Mouse (Mus musculus) E14TG2a.4 (cell line): ENCODE data around the gene Cdca3.
A peak's percentile ranks its signal among the peaks of the same experiment; 100 is the strongest.
"Not testable (repeated sequence)": the region's sequence is repeated elsewhere in the genome, so short reads cannot be mapped to it uniquely, and the experiment has no call there.

Experiments
- H3K27me3 ChIP-seq: 2 replicates; pipeline ENCODE4 v1.6.1; 2014; ENCODE audit warnings: low read length, control low read depth; ENCODE audit not compliant: insufficient read depth
- H3K36me3 ChIP-seq: 2 replicates; pipeline ENCODE4 v1.6.1; 2014; ENCODE audit warnings: low read length, control low read depth; ENCODE audit not compliant: insufficient read depth
- H3K4me1 ChIP-seq: replicated peaks from 2 replicates; pipeline ENCODE4 v1.6.1; 2014; ENCODE audit warnings: low read depth, low read length, control low read depth
- H3K4me3 ChIP-seq: replicated peaks from 2 replicates; pipeline ENCODE4 v1.5.1; 2014; ENCODE audit warnings: mild to moderate bottlenecking, low read length
- H3K9me3 ChIP-seq: 2 replicates; pipeline ENCODE4 v1.6.1; 2014; ENCODE audit warnings: low read length, control low read depth
- CTCF ChIP-seq: conservative IDR thresholded peaks from 2 replicates; pipeline ENCODE4 v1.5.1; 2014; ENCODE audit warnings: low read length
- NANOG ChIP-seq: IDR thresholded peaks from 2 replicates; pipeline ENCODE4 v1.6.1; 2014; ENCODE audit warnings: borderline replicate concordance, low read length, mixed read lengths
- POU5F1 ChIP-seq: IDR thresholded peaks from 2 replicates; pipeline ENCODE4 v1.6.1; 2014; ENCODE audit warnings: low read length, borderline replicate concordance

Gene Cdca3

DNA sequence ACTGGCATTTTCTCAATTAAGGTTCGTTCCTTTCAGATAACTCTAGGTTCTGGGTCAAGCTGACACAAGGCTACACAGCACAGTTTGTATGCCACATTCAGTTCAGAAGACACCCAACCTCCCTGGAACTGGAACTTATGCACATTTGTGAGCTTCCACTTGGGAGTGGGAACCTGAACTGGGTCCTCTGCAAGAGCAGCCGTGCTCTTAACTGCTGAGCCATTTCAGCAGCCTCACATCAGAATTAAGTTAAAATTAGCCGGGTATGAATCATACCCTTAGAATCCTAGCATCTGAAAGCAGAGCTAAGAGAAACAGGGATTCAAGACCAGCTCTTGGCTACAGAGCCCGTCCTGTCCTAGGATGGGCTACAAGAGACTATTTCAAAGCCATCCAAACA lies 22.0 kb upstream of the Cdca3 start:
- no peaks in the 10 kb centered on the region for H3K27me3 ChIP-seq
- H3K4me1 ChIP-seq: peaks cover 83% of the 10 kb centered on the region
- H3K4me3 ChIP-seq: no peak overlapping the region
- no peak for TF ChIP-seq NANOG
- no peaks in the 10 kb centered on the region for H3K9me3 ChIP-seq
- H3K36me3 ChIP-seq: peaks cover 32% of the 10 kb centered on the region

GRCm38 (mm10) chr6:124807986-124808357 lies 21.4 kb upstream of the Cdca3 start:
- H3K4me1 ChIP-seq: peaks cover 86% of the 10 kb centered on the region
- H3K4me3 ChIP-seq: 0 out of 2 replicates have a peak overlapping the region, but pooled peaks have one; percentile 83
- no peaks in the 10 kb centered on the region for H3K9me3 ChIP-seq
- peaks cover 38% of the 10 kb centered on the region for H3K36me3 ChIP-seq
- no peaks in the 10 kb centered on the region for H3K27me3 ChIP-seq
- TF ChIP-seq CTCF (no peak), POU5F1 (no peak), NANOG (no peak)

GRCm38 (mm10) chr6:124808358-124809012 lies 20.9 kb upstream of the Cdca3 start, which contains the start of gene Spsb2:
Gene Spsb2 (plus strand): TSS chr6:124808661.
- Histone ChIP-seq H3K4me1 (peaks cover 82% of the 10 kb centered on the region), H3K27me3 (no peaks in the 10 kb centered on the region), H3K9me3 (no peaks in the 10 kb centered on the region), H3K4me3 (peak within 1 kb of the TSS; percentile 83), H3K36me3 (peaks cover 42% of the 10 kb centered on the region)
- TF ChIP-seq POU5F1 (no peak), CTCF (no peak), NANOG (no peak)

- no peaks in the 10 kb centered on the region for H3K27me3 ChIP-seq
- H3K4me1 ChIP-seq: peaks cover 78% of the 10 kb centered on the region
- peaks cover 42% of the 10 kb centered on the region for H3K36me3 ChIP-seq
- peak; percentile 12; the same call in 1 of the 2 replicates for TF ChIP-seq CTCF
- TF ChIP-seq POU5F1: no peak
- no peak for TF ChIP-seq NANOG
- H3K4me3 ChIP-seq: peak overlapping the region; percentile 83
- H3K9me3 ChIP-seq: no peaks in the 10 kb centered on the region
These were observed 20.1 kb upstream of the Cdca3 start for GRCm38 (mm10) chr6:124809052-124809774.

DNA sequence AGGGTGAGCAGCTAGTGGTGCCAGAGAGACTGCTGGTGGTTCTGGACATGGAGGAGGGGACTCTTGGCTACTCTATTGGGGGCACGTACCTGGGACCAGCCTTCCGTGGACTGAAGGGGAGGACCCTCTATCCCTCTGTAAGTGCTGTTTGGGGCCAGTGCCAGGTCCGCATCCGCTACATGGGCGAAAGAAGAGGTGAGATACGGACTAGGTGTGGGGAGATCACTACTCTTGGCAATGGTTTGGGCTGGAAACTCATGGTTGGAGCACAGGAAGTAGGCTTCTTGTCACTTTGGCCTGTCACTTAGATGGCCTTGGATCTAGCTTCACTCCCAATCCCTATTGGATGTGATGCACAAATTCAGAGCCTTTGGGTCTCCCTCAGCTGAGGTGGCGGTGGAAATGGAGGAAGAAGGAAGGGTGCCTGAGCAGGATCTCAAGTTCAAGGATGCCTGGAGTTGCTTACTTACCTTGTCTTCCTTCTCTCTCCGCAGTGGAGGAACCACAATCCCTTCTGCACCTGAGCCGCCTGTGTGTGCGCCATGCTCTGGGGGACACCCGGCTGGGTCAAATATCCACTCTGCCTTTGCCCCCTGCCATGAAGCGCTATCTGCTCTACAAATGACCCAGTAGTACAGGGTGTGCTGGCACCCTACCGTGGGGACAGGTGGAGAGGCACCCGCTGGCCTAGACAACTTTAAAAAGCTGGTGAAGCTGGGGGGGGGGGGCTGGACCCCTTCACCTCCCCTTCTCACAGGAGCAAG lies 19.4 kb upstream of the Cdca3 start:
- Histone ChIP-seq H3K4me1 (peaks cover 78% of the 10 kb centered on the region), H3K36me3 (peaks cover 43% of the 10 kb centered on the region), H3K27me3 (no peaks in the 10 kb centered on the region), H3K9me3 (no peaks in the 10 kb centered on the region), H3K4me3 (peak overlapping the region; percentile 83)
- TF ChIP-seq NANOG (no peak), POU5F1 (no peak), CTCF (no peak)

GRCm38 (mm10) chr6:124810566-124811402 lies 18.6 kb upstream of the Cdca3 start:
- not testable (repeated sequence) for H3K4me3 ChIP-seq, H3K9me3 ChIP-seq, H3K27me3 ChIP-seq
- H3K4me1 ChIP-seq: peaks cover 82% of the 10 kb centered on the region
- H3K36me3 ChIP-seq: peaks cover 52% of the 10 kb centered on the region

GRCm38 (mm10) chr6:124811403-124811665 lies 18.0 kb upstream of the Cdca3 start:
- peaks cover 77% of the 10 kb centered on the region for H3K4me1 ChIP-seq
- peaks cover 57% of the 10 kb centered on the region for H3K36me3 ChIP-seq
- no peaks in the 10 kb centered on the region for H3K9me3 ChIP-seq
- TF ChIP-seq NANOG (no peak), POU5F1 (no peak), CTCF (no peak)
- H3K27me3 ChIP-seq: no peaks in the 10 kb centered on the region
- peak overlapping the region; percentile 87 for H3K4me3 ChIP-seq
